In genomic region chr4:151483299-151483976, GRCm38 (mm10) we compare ENCODE assay signal across 9 mouse cellular contexts.
DNase-seq lines count a peak whose midpoint lies in the region; ATAC-seq and TF ChIP-seq lines count a peak whose summit lies in the region.
"Had no signal": no experiment of that assay in that cellular context is flagged by ENCODE, and none has a peak within 500 bp of the region (broad histone marks: within the 10 kb centered on the region; RNA-seq: fewer than 3 reads in every experiment).

No protein-coding gene starts in this region.

- H3K4me3 ChIP-seq in E14TG2a.4 (replicated peaks; ENCODE audit: low read length): no peak overlapping the region
- no peak overlapping the region for H3K4me3 ChIP-seq in heart, embryonic 15.5 days
- no peak overlapping the region for H3K4me3 ChIP-seq in lung, embryonic 16.5 days (ENCODE audit: low read length)
- H3K4me3 ChIP-seq: megakaryocyte, embryonic 14.5 days had no signal

- H3K9ac ChIP-seq in heart, embryonic 15.5 days: no peak overlapping the region
- no peak overlapping the region for H3K9ac ChIP-seq in lung, embryonic 16.5 days (ENCODE audit: low read length)

- ATAC-seq in heart, embryonic 15.5 days (replicated peaks; ENCODE audit: insufficient number of reproducible peaks, insufficient read depth, low FRiP score, low read depth): 0 out of 2 replicates have a peak, but pooled peaks have one; percentile 39
- ATAC-seq in lung, embryonic 16.5 days (ENCODE audit: low read depth): peak; percentile 36; the same call in 1 of the 2 replicates

- peak; percentile 70 for DNase-seq in adrenal gland, postnatal 25 days
- DNase-seq in embryo, embryonic 9.5 days (ENCODE audit: extremely low spot score): peak; percentile 70
- DNase-seq in kidney, postnatal 4 days: peak; percentile 86 to 87
- DNase-seq in retina, adult 2 months (ENCODE audit: low read depth, low spot score): peak; percentile 63
- no peak for DNase-seq in natural killer cell, adult 2 months (ENCODE audit: low spot score in 2 of 2)

- peaks cover 7% of the 10 kb centered on the region; the same call in 1 of the 2 replicates for H3K9me3 ChIP-seq in E14TG2a.4 (ENCODE audit: low read length)
- H3K9me3 ChIP-seq in heart, embryonic 15.5 days (replicated peaks): no peaks in the 10 kb centered on the region
- H3K9me3 ChIP-seq in lung, embryonic 16.5 days (ENCODE audit: control insufficient read depth, low read length): no peaks in the 10 kb centered on the region

- peak; percentile 81 for TF ChIP-seq CTCF in E14TG2a.4 (conservative IDR thresholded peaks at IDR 0.05; ENCODE audit: low read length)

- no peak overlapping the region for H3K4me2 ChIP-seq in heart, embryonic 15.5 days
- H3K4me2 ChIP-seq in lung, embryonic 16.5 days (ENCODE audit: low read depth, low read length): no peak overlapping the region

- no peak overlapping the region for H3K27ac ChIP-seq in heart, embryonic 15.5 days
- no peak overlapping the region for H3K27ac ChIP-seq in lung, embryonic 16.5 days (ENCODE audit: low read length)

- peaks cover 20% of the 10 kb centered on the region for H3K27me3 ChIP-seq in E14TG2a.4 (ENCODE audit: insufficient read depth, low read length)
- H3K27me3 ChIP-seq in heart, embryonic 15.5 days: peaks cover 15% of the 10 kb centered on the region
- no peaks in the 10 kb centered on the region; the same call in 1 of the 2 replicates for H3K27me3 ChIP-seq in lung, embryonic 16.5 days (ENCODE audit: control insufficient read depth, insufficient read depth, low read depth, low read length)

- H3K4me1 ChIP-seq in E14TG2a.4 (replicated peaks; ENCODE audit: low read depth, low read length): peaks cover 7% of the 10 kb centered on the region; the same call in 1 of the 2 replicates
- H3K4me1 ChIP-seq in heart, embryonic 15.5 days (replicated peaks): no peaks in the 10 kb centered on the region
- H3K4me1 ChIP-seq in lung, embryonic 16.5 days (replicated peaks; ENCODE audit: control insufficient read depth, insufficient read depth, low read length): no peaks in the 10 kb centered on the region
- H3K4me1 ChIP-seq: megakaryocyte, embryonic 14.5 days had no signal

- 17% methylated on average over 21 of the region's 21 CpGs for WGBS in heart, embryonic 15.5 days
- 14% methylated on average over 21 of the region's 21 CpGs for WGBS in lung, embryonic 16.5 days

- H3K36me3 ChIP-seq in E14TG2a.4 (ENCODE audit: insufficient read depth, low read length): no peaks in the 10 kb centered on the region
- no peaks in the 10 kb centered on the region for H3K36me3 ChIP-seq in heart, embryonic 15.5 days
- no peaks in the 10 kb centered on the region for H3K36me3 ChIP-seq in lung, embryonic 16.5 days (ENCODE audit: control insufficient read depth, insufficient read depth, low read length)

Comparison
In these comparisons a context has a peak if more than half of its experiments do, and no peak if none do; other contexts are left out.
1. DNase-seq: peak in adrenal gland, postnatal 25 days (single experiment), embryo, embryonic 9.5 days (single experiment), kidney, postnatal 4 days (2 of 2) and retina, adult 2 months (single experiment); none in natural killer cell, adult 2 months (0 of 2).